Comparison of ENCODE assay signal across 13 mouse cellular contexts in genomic region chr12:109747201-109747600, GRCm38 (mm10).
DNase-seq lines count a peak whose midpoint lies in the region; ATAC-seq and TF ChIP-seq lines count a peak whose summit lies in the region.
"Had no signal": no experiment of that assay in that cellular context is flagged by ENCODE, and none has a peak within 500 bp of the region (broad histone marks: within the 10 kb centered on the region; RNA-seq: fewer than 3 reads in every experiment).

No protein-coding gene starts in this region.

- no peak for DNase-seq in hindbrain, embryonic 11.5 days (ENCODE audit: low spot score)
- DNase-seq in stomach, postnatal 0 days (ENCODE audit: low spot score): no peak
- no peak for DNase-seq in layer of hippocampus, adult 11-12 months (ENCODE audit: low spot score)
- DNase-seq in cerebellum, adult 8-10 months: no peak
- DNase-seq: cerebellum, adult 2 months; kidney, adult 18-20 months; kidney, postnatal 4 days had no signal

- no peak for TF ChIP-seq EP300 in stomach, postnatal 0 days (optimal IDR thresholded peaks at IDR 0.05)

- WGBS in hindbrain, embryonic 11.5 days: 78% methylated on average over 5 of the region's 5 CpGs
- 66% methylated on average over 5 of the region's 5 CpGs for WGBS in hindbrain, embryonic 16.5 days
- WGBS in stomach, embryonic 14.5 days: 57% methylated on average over 5 of the region's 5 CpGs
- WGBS in stomach, postnatal 0 days: 64% methylated on average over 5 of the region's 5 CpGs
- 72% methylated on average over 5 of the region's 5 CpGs for WGBS in hindbrain, embryonic 13.5 days

- H3K9ac ChIP-seq in hindbrain, embryonic 11.5 days (ENCODE audit: low read depth, low read length): no peak overlapping the region
- H3K9ac ChIP-seq in hindbrain, embryonic 16.5 days (ENCODE audit: low read depth, low read length): no peak overlapping the region
- no peak overlapping the region for H3K9ac ChIP-seq in stomach, embryonic 14.5 days (replicated peaks; ENCODE audit: low read depth, low read length)
- H3K9ac ChIP-seq in stomach, postnatal 0 days (ENCODE audit: low read length): no peak overlapping the region
- no peak overlapping the region for H3K9ac ChIP-seq in hindbrain, embryonic 13.5 days
- H3K9ac ChIP-seq: limb, embryonic 12.5 days had no signal

- H3K4me1 ChIP-seq in hindbrain, embryonic 11.5 days (replicated peaks; ENCODE audit: control insufficient read depth, insufficient read depth, low read length): peaks cover 3% of the 10 kb centered on the region
- peaks cover 19% of the 10 kb centered on the region for H3K4me1 ChIP-seq in hindbrain, embryonic 16.5 days (ENCODE audit: control insufficient read depth, insufficient read depth, low read depth, low read length)
- H3K4me1 ChIP-seq in stomach, embryonic 14.5 days (ENCODE audit: control insufficient read depth, insufficient read depth, low read length): peaks cover 49% of the 10 kb centered on the region
- H3K4me1 ChIP-seq in stomach, postnatal 0 days (replicated peaks; ENCODE audit: control insufficient read depth, insufficient read depth): peaks cover 13% of the 10 kb centered on the region; the same call in 1 of the 2 replicates
- H3K4me1 ChIP-seq in hindbrain, embryonic 13.5 days (replicated peaks): peaks cover 66% of the 10 kb centered on the region

- no peaks in the 10 kb centered on the region for H3K9me3 ChIP-seq in hindbrain, embryonic 11.5 days (ENCODE audit: control insufficient read depth, low read length)
- no peaks in the 10 kb centered on the region for H3K9me3 ChIP-seq in hindbrain, embryonic 16.5 days (ENCODE audit: control insufficient read depth, low read length)
- no peaks in the 10 kb centered on the region for H3K9me3 ChIP-seq in stomach, embryonic 14.5 days (ENCODE audit: control insufficient read depth, low read depth, low read length)
- no peaks in the 10 kb centered on the region for H3K9me3 ChIP-seq in stomach, postnatal 0 days (ENCODE audit: control insufficient read depth, low read length)
- H3K9me3 ChIP-seq in hindbrain, embryonic 13.5 days: no peaks in the 10 kb centered on the region
- H3K9me3 ChIP-seq: limb, embryonic 12.5 days had no signal

- H3K4me2 ChIP-seq in hindbrain, embryonic 11.5 days (replicated peaks; ENCODE audit: low read depth, low read length): no peak overlapping the region
- no peak overlapping the region for H3K4me2 ChIP-seq in hindbrain, embryonic 16.5 days (ENCODE audit: low read length)
- no peak overlapping the region for H3K4me2 ChIP-seq in stomach, embryonic 14.5 days (replicated peaks; ENCODE audit: low read depth, low read length)
- H3K4me2 ChIP-seq in stomach, postnatal 0 days (replicated peaks; ENCODE audit: low read depth): no peak overlapping the region
- no peak overlapping the region for H3K4me2 ChIP-seq in hindbrain, embryonic 13.5 days
- H3K4me2 ChIP-seq: limb, embryonic 12.5 days had no signal

- TF ChIP-seq CTCF in stomach, postnatal 0 days (IDR thresholded peaks at IDR 0.05; ENCODE audit: low read depth): no peak

- H3K27me3 ChIP-seq in hindbrain, embryonic 11.5 days (ENCODE audit: control insufficient read depth, insufficient read depth, low read length): no peaks in the 10 kb centered on the region
- H3K27me3 ChIP-seq in hindbrain, embryonic 16.5 days (replicated peaks; ENCODE audit: control insufficient read depth, insufficient read depth, low read length): no peaks in the 10 kb centered on the region
- H3K27me3 ChIP-seq in stomach, embryonic 14.5 days (ENCODE audit: control insufficient read depth, insufficient read depth, low read length): no peaks in the 10 kb centered on the region
- H3K27me3 ChIP-seq in stomach, postnatal 0 days (ENCODE audit: control insufficient read depth, insufficient read depth, low read length): no peaks in the 10 kb centered on the region
- H3K27me3 ChIP-seq in hindbrain, embryonic 13.5 days: no peaks in the 10 kb centered on the region

- 0 out of 2 replicates have a peak overlapping the region, but pooled peaks have one; percentile 79 for H3K27ac ChIP-seq in hindbrain, embryonic 11.5 days (ENCODE audit: low read depth, low read length)
- H3K27ac ChIP-seq in hindbrain, embryonic 16.5 days (ENCODE audit: low read depth, low read length): no peak overlapping the region
- peak overlapping the region; percentile 74; the same call in 1 of the 2 replicates for H3K27ac ChIP-seq in stomach, embryonic 14.5 days (ENCODE audit: low read length)
- no peak overlapping the region for H3K27ac ChIP-seq in stomach, postnatal 0 days (replicated peaks)
- H3K27ac ChIP-seq in hindbrain, embryonic 13.5 days: peak overlapping the region; percentile 88
- H3K27ac ChIP-seq: limb, embryonic 12.5 days; macrophage had no signal

- ATAC-seq in hindbrain, embryonic 11.5 days (ENCODE audit: low FRiP score): no peak
- ATAC-seq in hindbrain, embryonic 16.5 days: no peak
- no peak for ATAC-seq in stomach, embryonic 14.5 days (ENCODE audit: insufficient number of reproducible peaks, insufficient read depth, low FRiP score, low read depth)
- no peak for ATAC-seq in stomach, postnatal 0 days (ENCODE audit: low FRiP score, low TSS enrichment)
- no peak for ATAC-seq in hindbrain, embryonic 13.5 days (ENCODE audit: low FRiP score)
- ATAC-seq: CD4-positive, CD25-positive, alpha-beta regulatory T cell, adult 4 months had no signal

- no peaks in the 10 kb centered on the region for H3K36me3 ChIP-seq in hindbrain, embryonic 11.5 days (ENCODE audit: control insufficient read depth, insufficient read depth, low read length)
- peaks cover 2% of the 10 kb centered on the region; the same call in 1 of the 2 replicates for H3K36me3 ChIP-seq in hindbrain, embryonic 16.5 days (ENCODE audit: control insufficient read depth, insufficient read depth, low read length)
- no peaks in the 10 kb centered on the region; the same call in 1 of the 2 replicates for H3K36me3 ChIP-seq in stomach, embryonic 14.5 days (ENCODE audit: control insufficient read depth, insufficient read depth, low read length)
- H3K36me3 ChIP-seq in stomach, postnatal 0 days (ENCODE audit: control insufficient read depth, insufficient read depth, low read length): no peaks in the 10 kb centered on the region
- peaks cover 35% of the 10 kb centered on the region for H3K36me3 ChIP-seq in hindbrain, embryonic 13.5 days

- H3K4me3 ChIP-seq in hindbrain, embryonic 11.5 days (ENCODE audit: low read depth, low read length): no peak overlapping the region
- H3K4me3 ChIP-seq in hindbrain, embryonic 16.5 days (ENCODE audit: low read length): no peak overlapping the region
- H3K4me3 ChIP-seq in stomach, embryonic 14.5 days (ENCODE audit: low read depth, low read length): no peak overlapping the region
- H3K4me3 ChIP-seq in stomach, postnatal 0 days (ENCODE audit: low read depth, low read length): no peak overlapping the region
- H3K4me3 ChIP-seq in hindbrain, embryonic 13.5 days: no peak overlapping the region
- H3K4me3 ChIP-seq: limb, embryonic 12.5 days had no signal

Comparison
In these comparisons a context has a peak if more than half of its experiments do, and no peak if none do; other contexts are left out.
1. H3K27ac ChIP-seq: peak in hindbrain, embryonic 11.5 days (single experiment), stomach, embryonic 14.5 days (single experiment) and hindbrain, embryonic 13.5 days (single experiment); none in hindbrain, embryonic 16.5 days (single experiment) and stomach, postnatal 0 days (single experiment).